Mouse (Mus musculus): ENCODE results near the gene Zfp668. TPM values are rescaled to one million over a fixed set of nuclear protein-coding genes. Genes with fewer than 3 reads are reported as not detected.

Zfp668 gene
- total and polyA plus RNA-seq, 2 experiments from 2014 or later, result 29.7 to 31.0 TPM

- no peak within 1 kb of the TSS for H3K4me3 ChIP-seq (ENCODE audit: low read depth, low read length)
- TF ChIP-seq CTCF (IDR thresholded peaks at IDR 0.05), result no peak
- H3K9ac ChIP-seq (replicated peaks; ENCODE audit: low read length, poor library complexity, severe bottlenecking), result no peak within 1 kb of the TSS
- H3K27ac ChIP-seq (ENCODE audit: low read depth, low read length), result no peak within 1 kb of the TSS
- WGBS, result 26% methylated on average over 4 of the region's 4 CpGs
- DNase-seq (ENCODE audit: low spot score), result no peak
- ATAC-seq (ENCODE audit: low FRiP score), result no peak
- H3K9me3 ChIP-seq (ENCODE audit: low read length), result no peaks in the 10 kb centered on the region
- no peaks in the 10 kb centered on the region for H3K4me1 ChIP-seq (ENCODE audit: insufficient read depth, low read length)
- peaks cover 63% of the 10 kb centered on the region for H3K36me3 ChIP-seq (ENCODE audit: insufficient read depth, low read length)
- H3K4me2 ChIP-seq (ENCODE audit: low read depth, low read length, poor library complexity, severe bottlenecking), result no peak within 1 kb of the TSS
- H3K27me3 ChIP-seq (ENCODE audit: insufficient read depth, low read length), result no peaks in the 10 kb centered on the region
These were observed 14.2 kb upstream of the Zfp668 start, which contains the start of gene Prss53 for GRCm38 (mm10) chr7:127890798-127891197. TSS of gene Prss53 (minus strand) at chr7:127890970.

- no peaks in the 10 kb centered on the region for H3K9me3 ChIP-seq (ENCODE audit: low read length)
- no peak overlapping the region for H3K4me3 ChIP-seq (ENCODE audit: low read depth, low read length)
- peaks cover 79% of the 10 kb centered on the region for H3K36me3 ChIP-seq (ENCODE audit: insufficient read depth, low read length)
- no peak for ATAC-seq (ENCODE audit: low FRiP score)
- DNase-seq (ENCODE audit: low spot score), result no peak
- TF ChIP-seq CTCF (IDR thresholded peaks at IDR 0.05), result no peak
- WGBS, result 79% methylated on average over 3 of the region's 3 CpGs
- H3K27ac ChIP-seq (ENCODE audit: low read depth, low read length), result no peak overlapping the region
- no peak overlapping the region for H3K4me2 ChIP-seq (ENCODE audit: low read depth, low read length, poor library complexity, severe bottlenecking)
- no peak overlapping the region for H3K9ac ChIP-seq (replicated peaks; ENCODE audit: low read length, poor library complexity, severe bottlenecking)
- H3K4me1 ChIP-seq (ENCODE audit: insufficient read depth, low read length), result no peaks in the 10 kb centered on the region
- no peaks in the 10 kb centered on the region for H3K27me3 ChIP-seq (ENCODE audit: insufficient read depth, low read length)
These were observed 12.2 kb upstream of the Zfp668 start for GRCm38 (mm10) chr7:127888821-127889220.

GRCm38 (mm10) chr7:127887781-127888180 is 11.2 kb upstream of the Zfp668 start:
- Histone ChIP-seq H3K27me3 (ENCODE audit: insufficient read depth, low read length) (no peaks in the 10 kb centered on the region), H3K36me3 (ENCODE audit: insufficient read depth, low read length) (peaks cover 82% of the 10 kb centered on the region), H3K4me2 (ENCODE audit: low read depth, low read length, poor library complexity, severe bottlenecking) (no peak overlapping the region), H3K9me3 (ENCODE audit: low read length) (no peaks in the 10 kb centered on the region), H3K4me1 (ENCODE audit: insufficient read depth, low read length) (no peaks in the 10 kb centered on the region), H3K27ac (ENCODE audit: low read depth, low read length) (no peak overlapping the region), H3K9ac (replicated peaks; ENCODE audit: low read length, poor library complexity, severe bottlenecking) (no peak overlapping the region), H3K4me3 (ENCODE audit: low read depth, low read length) (no peak overlapping the region)
- ATAC-seq (ENCODE audit: low FRiP score) (no peak), DNase-seq (ENCODE audit: low spot score) (no peak)
- 82% methylated on average over 3 of the region's 3 CpGs for WGBS
- no peak for TF ChIP-seq CTCF (IDR thresholded peaks at IDR 0.05)

- H3K4me1 ChIP-seq (ENCODE audit: insufficient read depth, low read length), result no peaks in the 10 kb centered on the region
- no peak overlapping the region for H3K4me2 ChIP-seq (ENCODE audit: low read depth, low read length, poor library complexity, severe bottlenecking)
- no peak overlapping the region for H3K4me3 ChIP-seq (ENCODE audit: low read depth, low read length)
- H3K27ac ChIP-seq (ENCODE audit: low read depth, low read length), result no peak overlapping the region
- no peaks in the 10 kb centered on the region for H3K27me3 ChIP-seq (ENCODE audit: insufficient read depth, low read length)
- H3K9ac ChIP-seq (replicated peaks; ENCODE audit: low read length, poor library complexity, severe bottlenecking), result no peak overlapping the region
- TF ChIP-seq CTCF (IDR thresholded peaks at IDR 0.05), result no peak
- 85% methylated on average over 8 of the region's 8 CpGs for WGBS
- no peaks in the 10 kb centered on the region for H3K9me3 ChIP-seq (ENCODE audit: low read length)
- peaks cover 85% of the 10 kb centered on the region for H3K36me3 ChIP-seq (ENCODE audit: insufficient read depth, low read length)
- DNase-seq (ENCODE audit: low spot score) (no peak), ATAC-seq (ENCODE audit: low FRiP score) (no peak)
These were observed 10.6 kb upstream of the Zfp668 start for GRCm38 (mm10) chr7:127887191-127887590.

- ATAC-seq (ENCODE audit: low FRiP score) (no peak), DNase-seq (ENCODE audit: low spot score) (no peak)
- H3K4me3 ChIP-seq (ENCODE audit: low read depth, low read length), result no peak overlapping the region
- H3K4me1 ChIP-seq (ENCODE audit: insufficient read depth, low read length), result no peaks in the 10 kb centered on the region
- peaks cover 88% of the 10 kb centered on the region for H3K36me3 ChIP-seq (ENCODE audit: insufficient read depth, low read length)
- H3K27me3 ChIP-seq (ENCODE audit: insufficient read depth, low read length), result no peaks in the 10 kb centered on the region
- no peaks in the 10 kb centered on the region for H3K9me3 ChIP-seq (ENCODE audit: low read length)
- no peak overlapping the region for H3K4me2 ChIP-seq (ENCODE audit: low read depth, low read length, poor library complexity, severe bottlenecking)
- WGBS, result 92% methylated on average over 6 of the region's 6 CpGs
- no peak overlapping the region for H3K9ac ChIP-seq (replicated peaks; ENCODE audit: low read length, poor library complexity, severe bottlenecking)
- H3K27ac ChIP-seq (ENCODE audit: low read depth, low read length), result no peak overlapping the region
- TF ChIP-seq CTCF (IDR thresholded peaks at IDR 0.05), result no peak
These were observed 9.9 kb upstream of the Zfp668 start for GRCm38 (mm10) chr7:127886551-127886950.

GRCm38 (mm10) chr7:127885951-127886350 is 9.3 kb upstream of the Zfp668 start:
- Histone ChIP-seq H3K4me3 (ENCODE audit: low read depth, low read length) (no peak overlapping the region), H3K27me3 (ENCODE audit: insufficient read depth, low read length) (no peaks in the 10 kb centered on the region), H3K9me3 (ENCODE audit: low read length) (no peaks in the 10 kb centered on the region), H3K9ac (replicated peaks; ENCODE audit: low read length, poor library complexity, severe bottlenecking) (no peak overlapping the region), H3K4me2 (ENCODE audit: low read depth, low read length, poor library complexity, severe bottlenecking) (no peak overlapping the region), H3K36me3 (ENCODE audit: insufficient read depth, low read length) (peaks cover 92% of the 10 kb centered on the region), H3K4me1 (ENCODE audit: insufficient read depth, low read length) (no peaks in the 10 kb centered on the region), H3K27ac (ENCODE audit: low read depth, low read length) (no peak overlapping the region)
- TF ChIP-seq CTCF (IDR thresholded peaks at IDR 0.05), result no peak
- ATAC-seq (ENCODE audit: low FRiP score), result no peak
- no peak for DNase-seq (ENCODE audit: low spot score)
- 73% methylated on average over 6 of the region's 6 CpGs for WGBS
